Mouse (Mus musculus) natural killer cell, adult 2 months (primary cell): ENCODE results near the gene Gm8978.
A peak's percentile ranks its signal among the peaks of the same experiment; 100 is the strongest.
"Not testable (repeated sequence)": the region's sequence is repeated elsewhere in the genome, so short reads cannot be mapped to it uniquely, and the experiment has no call there.

ENCODE experiments used
- DNase-seq, 2 experiments: peaks; one replicate each; pipeline ENCODE4 v3.0.0; 2022; ENCODE audit warnings: low spot score in 2 of 2

Gm8978 gene

DNA sequence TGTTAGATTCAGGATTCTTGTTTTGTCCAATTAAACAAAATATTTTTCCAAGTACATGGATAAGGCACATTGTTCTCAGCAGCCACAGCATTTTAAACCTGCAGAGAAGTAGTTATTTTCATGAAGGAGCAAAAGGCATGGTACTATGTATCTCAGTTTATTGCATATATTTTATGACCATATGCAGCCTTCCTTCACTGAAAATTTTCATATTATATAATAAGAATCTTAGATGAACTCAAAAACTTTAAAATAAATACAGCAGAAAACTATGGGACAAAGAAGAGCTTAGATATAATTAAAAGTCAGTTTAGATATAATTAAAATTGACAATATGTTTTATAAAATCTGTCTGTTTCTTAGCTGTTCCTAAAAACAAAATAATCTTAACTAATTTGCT is at the start of gene Gm8978:
Gene Gm8978, minus strand, starts transcription at position 101 of the 400 bp plus-strand sequence.
- not testable (repeated sequence) for DNase-seq

GRCm38 (mm10) chr19:33589626-33590302 is 35.3 kb downstream of the Gm8978 start:
- DNase-seq: peak; percentile 26 to 55

- DNase-seq: not testable (repeated sequence)
These were observed 56.5 kb downstream of the Gm8978 start for GRCm38 (mm10) chr19:33568551-33568950.
